Mouse (Mus musculus): ENCODE measurements at regions not wholly inside any gene's neighbourhood (a gene's known extent, or its start where the extent isn't known, plus 50 kb on each side); places are given as distances from the start of the nearest gene placed in this dataset.

DNA sequence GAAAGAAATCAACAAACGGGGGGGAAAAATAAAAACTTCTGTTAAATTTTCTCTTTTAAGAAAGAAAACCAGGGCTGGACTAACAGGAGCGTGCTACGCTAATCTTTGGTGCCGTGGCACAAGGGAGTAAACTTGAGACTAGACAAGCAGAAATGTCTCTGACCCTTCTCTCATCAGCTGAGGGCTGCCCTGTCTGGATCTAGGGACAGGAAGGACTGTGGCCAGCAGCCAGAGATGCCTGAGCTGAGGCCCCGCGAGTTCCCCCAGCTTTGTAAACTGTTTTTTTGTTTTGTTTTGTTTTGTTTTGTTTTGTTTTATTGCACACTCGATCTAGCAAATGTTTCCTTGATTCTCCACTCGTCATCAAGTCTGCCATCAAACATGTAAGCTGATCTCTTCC lies 239.4 kb upstream of the Lrig3 start:
- peak; percentile 10 for DNase-seq

DNA sequence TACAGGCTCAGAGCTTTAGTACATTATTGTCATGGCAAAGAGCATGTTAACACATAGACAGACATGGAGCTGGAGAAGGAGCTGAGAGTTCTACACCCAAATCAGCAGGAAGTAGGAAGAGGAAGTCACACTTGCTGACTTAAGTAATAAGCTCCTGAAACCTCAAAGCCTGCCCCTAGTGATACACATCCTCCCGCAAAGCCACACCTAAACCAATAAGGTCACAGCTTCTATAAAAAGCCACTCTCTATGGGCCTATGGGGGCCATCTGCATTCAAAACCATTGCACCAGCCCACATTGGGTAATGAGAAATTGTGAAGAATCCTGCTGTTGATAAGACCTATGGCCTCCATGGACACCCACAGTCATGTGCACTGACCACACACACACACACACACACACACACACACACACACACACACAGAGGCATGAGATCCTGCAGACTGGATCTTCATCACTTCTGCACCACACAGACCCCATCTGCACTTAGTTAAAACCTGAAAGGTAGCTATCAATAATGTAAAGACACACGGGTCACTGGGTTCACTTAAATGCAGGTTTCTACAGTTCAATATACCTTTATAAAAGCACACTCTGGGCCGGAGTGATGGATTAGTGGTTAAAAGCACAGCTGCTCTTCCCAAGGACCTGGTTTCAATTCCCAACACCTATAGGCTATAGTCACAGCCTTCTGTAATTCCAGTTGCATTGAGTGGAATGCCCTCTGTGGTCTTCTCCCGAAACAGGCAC lies 230.0 kb upstream of the Lrig3 start:
- no peak for DNase-seq

DNA sequence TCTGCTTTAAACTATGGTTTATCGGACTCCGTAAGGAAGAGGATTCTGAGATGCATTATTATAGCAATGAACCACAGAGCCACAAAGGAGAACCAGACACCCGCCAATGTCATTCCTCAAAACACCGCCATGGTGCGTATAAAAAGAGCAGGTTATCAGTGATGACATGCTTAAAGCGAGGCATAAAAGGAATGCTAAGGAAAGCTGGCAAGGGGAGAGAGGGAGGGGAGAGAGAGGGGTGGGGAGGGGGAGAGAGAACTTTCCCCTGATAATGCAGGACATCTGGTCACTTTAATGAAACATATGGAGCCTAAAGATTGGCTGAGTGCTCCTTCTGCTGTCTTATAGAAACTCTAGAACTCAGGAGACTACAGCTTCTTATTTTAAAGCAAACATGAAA lies 222.8 kb upstream of the Lrig3 start:
- no peak for DNase-seq

DNA sequence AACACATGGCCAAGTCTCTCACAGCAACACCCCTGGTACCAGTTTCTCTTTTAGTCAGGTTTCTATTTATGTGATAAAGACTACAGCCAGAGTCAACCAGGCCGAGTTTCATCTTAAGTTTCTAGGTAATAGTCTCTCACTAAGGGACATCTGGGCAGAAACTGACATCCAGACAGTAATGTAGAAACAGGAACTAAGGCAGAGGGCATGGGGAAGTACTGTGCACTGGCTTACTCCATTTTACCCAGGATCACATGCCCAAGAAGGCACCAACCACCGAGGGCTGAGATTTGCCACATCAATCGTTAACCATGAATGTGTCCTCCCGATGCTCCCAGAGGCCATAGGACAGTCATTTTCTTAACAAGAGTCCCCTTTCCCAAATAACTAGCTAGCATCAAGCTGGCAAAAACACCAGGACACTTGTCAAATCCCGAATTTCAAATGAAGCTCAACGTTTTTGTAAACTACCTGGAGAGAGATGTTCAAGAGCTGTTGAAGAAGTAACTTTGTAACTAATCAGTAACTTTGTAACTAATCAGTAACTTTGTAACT lies 216.9 kb upstream of the Lrig3 start:
- DNase-seq = no peak

DNA sequence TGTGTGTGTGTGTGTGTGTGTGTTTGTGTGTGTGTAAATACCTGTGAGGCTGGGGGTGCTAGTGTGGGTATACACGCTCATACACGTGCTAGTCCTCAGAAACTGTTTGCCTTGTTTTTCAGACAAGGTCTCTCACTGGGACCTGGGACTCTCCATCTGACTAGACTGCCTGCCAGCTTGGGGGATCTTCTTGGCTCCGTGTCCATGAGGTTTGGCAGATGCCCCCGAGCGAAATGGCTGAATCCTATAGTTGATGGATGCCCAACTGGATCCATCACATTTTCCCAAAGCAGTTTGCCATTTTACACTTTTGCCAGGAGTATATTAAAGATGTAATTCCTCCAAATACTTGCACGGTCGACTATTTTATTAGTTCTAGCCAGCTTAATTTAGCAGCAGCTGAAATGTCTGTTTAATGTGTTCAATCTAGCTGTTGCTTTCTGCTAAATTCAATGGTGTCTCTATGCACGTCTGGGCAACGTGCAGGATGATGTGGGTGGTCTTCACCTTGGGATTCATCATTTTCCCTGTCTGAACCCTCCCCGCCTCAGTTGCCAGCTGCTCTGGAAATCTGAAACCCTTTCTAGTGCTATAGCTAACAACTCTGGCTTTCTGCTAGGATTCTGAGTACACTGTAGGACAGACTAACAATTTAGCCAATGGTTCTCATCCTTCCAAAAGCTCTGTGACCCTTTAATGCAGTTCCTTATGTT lies 213.3 kb upstream of the Lrig3 start:
- no peak for DNase-seq

DNA sequence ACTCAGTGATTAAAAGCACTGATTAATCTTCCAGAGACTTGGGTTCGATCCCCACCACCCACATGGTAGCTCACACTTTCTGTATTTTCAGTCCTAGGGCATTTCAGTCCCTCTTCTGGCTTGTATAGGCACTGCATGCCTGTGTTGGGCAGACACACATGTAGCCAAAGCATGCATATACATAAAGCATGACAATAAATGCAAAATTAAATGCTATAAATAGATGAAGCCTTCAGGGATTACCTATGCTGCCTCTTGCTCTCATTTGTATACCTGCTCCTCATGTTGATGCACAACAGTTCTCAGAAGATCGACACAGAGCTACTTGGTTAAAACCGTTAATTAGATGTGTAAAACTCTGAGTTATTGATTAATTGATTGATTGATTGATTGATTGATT lies 206.8 kb upstream of the Lrig3 start:
- no peak for DNase-seq

DNA sequence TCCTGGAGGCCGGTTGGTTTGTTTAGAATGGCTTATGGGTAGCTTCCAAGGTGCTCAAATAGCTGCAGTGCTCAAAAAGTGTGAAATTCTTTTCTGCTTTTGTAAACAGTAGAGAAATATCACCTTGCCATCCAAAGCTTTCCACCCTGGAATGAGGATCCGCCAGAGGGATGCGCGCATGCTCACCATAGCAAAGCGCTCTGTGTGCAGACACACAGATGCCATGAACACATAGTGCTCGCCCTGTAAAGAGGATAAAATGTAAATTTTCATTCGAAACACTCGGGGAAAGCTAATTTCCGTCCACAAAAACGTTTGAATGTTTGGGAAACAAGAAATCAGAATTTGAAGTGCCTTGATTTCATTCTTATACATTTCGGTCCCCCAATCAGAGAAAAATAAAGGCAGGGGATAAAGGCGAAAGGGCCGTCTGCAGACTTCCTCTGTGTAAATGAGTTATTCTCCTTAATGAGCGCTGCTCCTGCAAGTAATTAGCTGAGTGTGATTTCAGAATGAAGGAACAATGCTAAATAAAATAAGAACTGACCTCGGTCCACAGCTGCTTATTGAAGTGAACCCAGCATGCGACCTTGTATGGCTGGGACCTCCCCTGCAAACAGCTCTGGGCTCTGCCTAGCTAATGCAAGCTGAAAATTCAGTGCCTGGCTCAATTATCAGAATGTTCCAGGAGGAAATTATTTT lies 203.4 kb upstream of the Lrig3 start:
- DNase-seq = no peak

DNA sequence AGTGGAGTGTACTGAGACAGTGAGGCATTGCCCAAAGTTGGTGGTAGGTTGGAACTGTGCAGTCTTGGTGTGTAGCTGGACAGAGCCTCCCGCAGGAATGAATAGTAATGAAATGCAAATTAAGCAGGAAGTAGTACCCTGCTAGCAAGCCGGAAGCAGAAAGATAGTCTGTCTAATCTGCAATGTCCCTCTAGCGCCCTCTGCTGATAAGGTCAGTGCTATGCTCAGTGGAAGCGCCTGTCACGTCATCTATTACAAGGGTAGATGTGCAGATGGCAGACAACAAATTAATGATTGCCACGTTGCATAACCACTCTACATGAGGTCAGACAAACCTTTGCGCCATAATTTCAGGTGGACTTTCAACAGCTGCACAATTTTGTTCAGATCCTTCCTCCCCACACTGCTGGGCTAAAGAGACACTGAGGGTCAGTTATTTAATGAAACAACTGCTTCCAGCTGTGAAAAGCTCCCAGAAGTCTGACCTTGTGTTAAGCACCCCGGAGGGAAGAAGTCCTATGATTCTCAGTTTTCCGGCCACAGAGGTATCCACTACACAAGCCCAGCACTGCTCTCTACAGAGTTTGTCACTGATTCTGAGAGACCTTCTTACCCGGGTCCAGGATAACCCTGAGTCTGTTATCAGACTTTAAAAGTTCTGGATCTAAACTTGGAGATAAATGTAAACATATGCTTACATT lies 201.4 kb upstream of the Lrig3 start:
- DNase-seq = peak; percentile 26

DNA sequence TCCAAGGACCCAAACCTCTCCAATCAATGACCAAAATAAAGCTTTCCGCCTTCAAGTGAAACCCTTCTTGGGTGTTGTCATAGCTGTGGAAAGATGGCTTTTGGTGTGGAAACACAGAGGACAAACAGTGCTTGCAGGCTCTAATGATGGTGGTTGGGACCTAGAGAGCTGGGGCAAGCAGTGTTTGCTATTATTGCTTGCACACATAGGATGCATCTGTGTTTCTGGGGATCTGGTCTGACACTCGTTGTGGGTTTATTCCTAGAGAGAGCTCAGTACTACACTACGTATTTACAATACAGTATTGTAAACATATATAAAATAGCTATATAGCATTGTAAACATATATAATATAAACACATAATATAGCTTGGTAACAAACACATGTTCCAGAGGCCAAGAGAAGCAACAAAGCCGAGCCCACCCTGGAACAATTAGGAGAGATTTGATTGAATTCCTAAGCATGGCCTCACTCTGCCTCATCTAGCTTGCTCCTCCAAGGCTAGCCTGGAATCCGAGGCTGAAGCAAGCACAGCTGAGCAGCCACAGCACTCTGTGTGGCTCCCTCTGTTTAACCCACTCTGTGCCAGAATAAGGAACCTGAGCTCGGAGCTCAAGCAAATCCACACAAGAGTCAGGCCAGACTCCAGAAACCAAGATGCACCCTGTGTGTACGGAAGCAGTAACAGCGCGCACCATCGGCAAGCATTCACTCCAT lies 200.7 kb upstream of the Lrig3 start:
- DNase-seq = no peak

DNA sequence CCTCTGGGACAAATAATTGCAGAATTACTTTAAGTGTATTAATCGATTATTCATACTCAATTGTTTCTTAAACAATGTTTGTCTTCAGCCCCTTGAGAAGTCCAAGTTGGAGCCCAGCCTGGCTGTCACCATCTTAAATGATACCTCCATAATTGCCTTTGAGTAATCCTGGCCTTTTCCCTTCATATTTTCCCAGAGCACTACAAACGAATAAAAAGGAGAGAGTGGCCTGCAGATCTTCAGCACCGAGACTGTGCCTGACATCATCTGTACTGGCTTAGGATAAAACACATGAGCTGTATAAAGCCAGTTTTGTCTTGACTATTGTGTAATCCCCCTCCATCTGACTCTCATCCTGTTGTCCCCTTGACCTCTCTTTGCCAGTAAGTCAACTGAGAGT lies 197.7 kb upstream of the Lrig3 start:
- DNase-seq = no peak

DNA sequence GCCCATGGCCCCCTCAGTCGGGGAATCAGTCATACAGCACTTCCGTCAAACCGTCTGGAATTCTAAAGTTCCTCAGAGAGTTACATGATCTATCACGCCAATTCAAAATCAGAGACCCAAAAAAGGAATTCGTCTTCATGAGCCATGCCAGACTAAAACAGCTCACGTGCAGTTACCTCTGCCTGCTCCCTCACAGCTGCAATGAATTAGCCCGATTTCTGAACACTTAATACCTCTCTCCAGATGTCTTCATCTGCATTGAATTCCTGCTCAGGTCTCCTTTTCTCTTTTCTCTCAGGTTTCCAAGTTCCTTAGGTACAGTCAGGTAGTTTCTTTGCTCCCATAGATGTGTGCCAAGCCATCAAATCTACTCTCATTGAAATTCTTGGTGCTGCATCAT lies 192.4 kb upstream of the Lrig3 start:
- no peak for DNase-seq

DNA sequence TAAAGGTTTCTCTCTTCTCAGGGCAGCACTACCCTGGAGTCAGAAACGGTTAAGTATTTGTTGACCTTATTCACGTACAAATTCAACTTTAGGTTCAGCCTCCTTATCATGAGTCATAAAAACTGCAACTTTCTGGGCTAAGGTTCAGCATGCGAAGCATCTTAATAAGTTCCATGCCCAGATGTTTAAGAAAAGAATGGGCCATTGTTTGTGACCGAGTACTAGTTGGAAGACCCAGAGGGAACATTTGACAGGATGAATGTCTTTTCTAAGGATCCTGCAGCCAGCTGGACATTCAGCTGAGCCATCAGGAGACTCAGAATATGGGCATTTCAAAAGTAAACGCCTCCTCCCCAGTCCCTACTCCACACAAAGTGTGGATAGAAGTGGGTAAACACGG lies 183.5 kb upstream of the Lrig3 start:
- no peak for DNase-seq

DNA sequence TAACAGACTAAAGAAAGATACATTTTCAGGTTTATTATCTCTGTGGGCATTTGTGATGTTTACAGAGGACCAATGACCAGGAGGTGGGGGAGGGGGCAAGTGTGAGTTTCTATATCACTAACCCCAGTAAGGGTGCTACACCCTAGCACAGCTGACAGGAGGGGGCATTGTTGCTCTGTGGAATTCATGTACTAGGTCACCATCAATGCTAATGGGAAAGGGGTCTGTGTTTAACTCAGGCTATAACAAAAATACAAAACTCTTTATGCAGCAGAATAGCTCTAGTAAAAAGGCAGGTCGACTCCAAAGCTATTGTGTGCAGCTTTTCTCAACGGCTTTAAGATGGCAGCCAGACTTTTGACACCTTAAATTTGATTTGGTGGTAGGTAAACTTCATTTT lies 181.1 kb upstream of the Lrig3 start:
- DNase-seq = peak; percentile 44

DNA sequence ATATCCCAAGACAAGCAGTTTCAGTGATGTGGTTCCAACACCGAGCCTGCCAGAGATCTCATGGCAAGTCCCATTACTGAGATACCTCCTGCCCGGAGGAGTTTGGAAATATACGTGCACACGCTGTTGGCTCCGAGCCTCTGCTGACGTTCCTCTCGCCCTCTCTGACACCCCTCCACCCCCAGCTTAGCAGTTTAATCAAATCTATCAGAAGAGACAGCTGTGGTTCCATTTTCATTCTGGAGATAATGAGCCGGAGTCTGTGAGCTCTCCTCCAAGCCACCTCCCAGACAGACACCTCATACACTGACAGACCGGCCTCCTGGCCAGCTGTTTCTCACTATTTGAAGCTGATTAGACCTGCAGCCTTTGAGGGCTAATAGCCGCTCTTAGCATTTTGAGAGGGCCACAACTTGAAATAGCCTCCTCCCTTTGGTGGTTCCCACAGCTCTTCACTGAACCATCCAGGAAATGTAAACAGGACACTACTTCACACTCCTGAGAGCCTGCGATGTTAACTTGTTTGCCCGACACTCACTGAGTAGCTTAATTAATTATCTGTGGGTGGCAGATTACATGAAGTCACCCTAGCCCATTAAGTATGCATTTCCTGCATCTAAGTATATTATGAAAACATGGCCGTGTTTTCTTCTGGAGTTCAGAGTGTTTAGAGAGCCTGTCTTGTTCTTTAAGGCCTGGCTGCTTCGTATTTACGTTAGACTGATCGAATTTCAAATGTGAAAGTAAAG lies 180.3 kb upstream of the Lrig3 start:
- DNase-seq = peak; percentile 11

DNA sequence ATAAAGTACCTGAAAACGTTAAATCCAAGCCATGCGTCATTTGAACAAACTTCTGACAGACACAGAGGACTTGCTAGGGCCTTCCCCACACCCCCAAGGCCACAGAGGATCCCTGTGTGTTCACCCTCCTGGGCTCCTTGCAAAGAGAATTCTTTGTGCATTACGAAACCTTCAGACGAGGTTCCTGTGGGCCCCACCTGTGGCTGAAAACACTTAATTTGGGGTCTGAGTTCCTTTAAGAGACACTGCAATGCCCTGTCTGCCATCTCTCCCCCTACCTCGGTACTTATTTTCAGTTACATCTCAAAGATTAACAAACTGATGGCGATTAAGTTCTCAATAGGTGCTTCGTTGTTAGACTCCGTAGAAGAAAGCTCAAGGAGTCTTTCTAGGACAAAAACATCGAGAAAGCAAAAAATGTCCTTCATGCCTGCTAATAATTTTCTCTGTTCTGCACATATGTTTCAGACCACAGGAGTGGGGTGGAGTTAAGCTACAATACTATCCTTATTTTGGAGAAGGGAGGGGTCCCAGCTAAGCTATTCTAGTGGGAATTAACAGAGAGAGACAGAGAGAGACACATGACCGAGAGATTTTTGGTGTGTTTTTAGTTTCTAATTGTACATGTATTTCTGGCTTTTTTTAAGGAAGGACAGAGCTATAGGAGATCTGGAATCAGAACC lies 179.6 kb upstream of the Lrig3 start:
- DNase-seq = no peak

DNA sequence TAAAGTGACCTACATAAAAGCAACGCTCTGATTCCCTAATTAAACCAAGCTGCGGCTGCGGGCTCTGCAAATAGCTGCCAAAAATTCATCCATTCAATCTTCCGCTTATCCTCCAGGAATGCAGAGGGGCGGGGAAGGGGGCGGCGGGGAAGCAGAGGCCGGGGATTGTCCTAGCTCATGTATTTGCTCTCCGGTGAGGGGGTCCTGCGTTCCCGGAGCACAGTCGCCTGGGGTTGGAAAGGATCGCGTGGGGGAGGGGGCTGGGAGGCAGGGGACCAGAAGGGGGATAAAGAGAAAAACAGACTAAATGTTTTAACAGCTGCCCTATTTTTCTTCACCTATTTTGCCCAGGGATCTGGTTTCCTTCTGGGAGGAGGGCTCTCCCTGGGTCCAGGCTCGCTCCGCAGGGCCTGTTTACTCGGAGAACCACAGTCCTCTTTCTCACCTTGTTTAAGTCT lies 179.1 kb upstream of the Lrig3 start:
- peak; percentile 19 for DNase-seq

DNA sequence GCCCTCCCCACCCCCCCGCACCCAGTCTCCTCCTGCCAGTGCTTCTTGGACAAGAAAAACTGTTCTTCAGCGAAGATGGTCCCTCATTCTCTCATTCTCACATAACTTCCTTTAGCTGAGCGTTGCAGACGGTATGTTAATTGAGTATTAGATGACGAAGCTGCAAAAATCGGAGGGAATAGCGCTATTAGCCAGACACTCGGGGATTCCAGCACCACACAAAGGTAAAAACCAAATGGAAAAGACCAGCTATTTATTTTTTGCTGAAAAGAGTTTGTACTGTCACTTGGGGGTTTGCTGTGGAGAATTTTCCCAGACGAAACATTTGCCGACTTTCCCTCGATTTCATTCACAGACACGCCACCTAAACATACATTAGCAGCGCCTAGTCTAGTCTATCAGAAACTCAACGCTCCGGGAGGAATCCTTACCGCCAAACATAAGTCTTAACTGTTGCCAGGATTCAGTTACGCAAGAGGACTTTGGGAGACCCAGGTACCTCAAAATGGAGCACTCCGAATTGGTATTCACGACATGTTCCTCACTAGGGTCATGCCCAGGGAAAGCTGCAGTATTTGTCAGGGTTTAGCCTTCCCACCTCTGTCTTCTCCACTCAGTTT lies 178.4 kb upstream of the Lrig3 start:
- no peak for DNase-seq

DNA sequence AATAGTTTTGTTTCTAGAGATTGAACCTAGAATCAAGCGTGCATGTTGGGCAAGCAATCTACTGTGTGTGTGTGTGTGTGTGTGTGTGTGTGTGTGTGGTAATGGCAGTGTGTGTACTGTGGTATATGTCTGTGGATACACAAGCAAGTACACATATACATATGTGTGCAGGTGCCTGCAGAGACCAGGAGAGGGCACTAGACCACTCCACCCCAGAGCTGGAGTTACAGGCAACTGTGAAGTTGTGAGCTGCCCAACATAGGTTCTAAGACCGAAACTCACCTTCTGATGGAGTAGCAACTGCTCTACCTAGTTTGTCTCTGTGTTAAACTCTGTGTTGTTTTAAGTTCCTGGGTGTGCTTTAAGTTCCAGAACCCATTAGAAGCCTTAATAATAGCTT lies 177.7 kb upstream of the Lrig3 start:
- DNase-seq = no peak

DNA sequence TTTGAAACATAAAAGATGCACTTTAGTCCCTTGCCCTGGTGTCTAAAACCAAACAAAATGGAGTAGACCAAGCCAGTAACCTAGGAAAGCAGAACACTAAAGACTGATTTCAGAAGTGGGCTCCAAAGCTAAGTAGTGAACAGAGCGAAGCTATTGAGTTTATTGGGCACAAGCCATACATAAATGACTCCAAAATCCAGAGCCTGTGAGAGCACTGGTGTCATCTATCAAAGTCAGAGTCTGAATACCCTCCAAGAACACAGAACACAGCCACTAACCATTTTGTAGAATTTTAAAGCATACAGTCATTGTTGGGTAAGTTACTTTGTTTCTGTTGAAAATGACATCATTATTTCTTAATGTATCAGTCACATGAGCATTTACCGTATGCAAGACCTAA lies 175.0 kb upstream of the Lrig3 start:
- no peak for DNase-seq

DNA sequence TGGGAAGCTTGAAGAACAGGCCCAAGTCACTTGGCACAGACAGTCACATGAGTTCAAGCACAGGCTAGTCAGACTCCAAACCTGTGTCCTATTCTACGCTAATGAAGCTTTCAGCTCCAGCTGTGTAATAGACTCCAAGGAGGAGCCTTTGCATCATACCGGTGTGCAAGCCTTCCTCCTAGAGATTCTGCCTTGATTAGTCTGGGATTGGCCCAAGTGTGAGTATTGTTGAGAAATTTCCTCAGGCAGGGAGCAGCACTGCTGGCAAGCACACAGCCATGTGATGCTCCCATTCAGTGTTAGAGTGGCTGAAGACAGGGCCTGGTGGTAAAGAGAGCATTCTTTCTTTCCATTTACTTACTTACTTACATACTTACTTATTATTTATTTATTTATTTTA lies 171.5 kb upstream of the Lrig3 start:
- DNase-seq = no peak

All from heart, postnatal 4 days (tissue).